Comparison of ENCODE assay signal across 8 mouse cellular contexts in the genomic region with DNA sequence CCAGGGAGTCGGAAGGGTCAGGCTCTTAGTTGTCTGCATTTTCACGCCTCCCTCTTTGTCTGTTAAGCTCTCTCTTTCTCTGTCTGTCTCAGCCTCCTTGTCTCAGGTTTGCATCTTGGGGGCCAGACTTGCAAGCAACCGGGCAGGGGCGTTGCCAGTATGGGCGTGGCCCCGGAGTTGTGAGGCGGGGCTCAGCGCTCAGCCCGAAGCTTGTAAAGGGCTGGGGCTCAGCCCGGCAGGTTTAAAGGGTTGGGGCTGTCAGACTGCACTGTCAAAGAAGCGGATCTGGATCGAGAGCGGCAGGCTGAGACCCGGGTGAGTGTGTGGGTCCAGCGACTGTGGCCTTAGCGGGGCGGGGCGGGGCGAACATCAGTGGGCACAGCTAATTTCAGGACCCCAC. TPM values are rescaled to one million over a fixed set of nuclear protein-coding genes. Genes with fewer than 3 reads are reported as not detected.
DNase-seq lines count a peak whose midpoint lies in the region; ATAC-seq lines count a peak whose summit lies in the region.

Cyp4f39 (plus strand) TSS at position 242 of the 400 bp plus-strand sequence.

- H3K4me2 ChIP-seq in kidney, embryonic 15.5 days = peak within 1 kb of the TSS; percentile 64
- peak within 1 kb of the TSS; percentile 58 for H3K4me2 ChIP-seq in liver, embryonic 11.5 days

- no peak within 1 kb of the TSS for H3K27ac ChIP-seq in kidney, embryonic 15.5 days
- H3K27ac ChIP-seq in liver, embryonic 11.5 days (ENCODE audit: low read depth, low read length) = no peak within 1 kb of the TSS

- 0 out of 2 replicates have a peak, but pooled peaks have one; percentile 40 for ATAC-seq in kidney, embryonic 15.5 days (replicated peaks; ENCODE audit: low FRiP score)
- peak; percentile 70; the same call in 1 of the 2 replicates for ATAC-seq in liver, embryonic 11.5 days (replicated peaks; ENCODE audit: low FRiP score)

- H3K4me3 ChIP-seq in kidney, embryonic 15.5 days (replicated peaks) = peak within 1 kb of the TSS; percentile 42
- H3K4me3 ChIP-seq in liver, embryonic 11.5 days (ENCODE audit: low read depth, low read length) = peak within 1 kb of the TSS; percentile 16

- H3K9ac ChIP-seq in kidney, embryonic 15.5 days = no peak within 1 kb of the TSS
- H3K9ac ChIP-seq in liver, embryonic 11.5 days (ENCODE audit: low read depth, low read length) = no peak within 1 kb of the TSS

- intact Hi-C loops in heart, postnatal 10 days (cut with DNase I) = no loop called here

- WGBS in kidney, embryonic 15.5 days = 2% methylated on average over 19 of the region's 19 CpGs
- WGBS in liver, embryonic 11.5 days = 5% methylated on average over 19 of the region's 19 CpGs

- no peaks in the 10 kb centered on the region for H3K9me3 ChIP-seq in kidney, embryonic 15.5 days (replicated peaks)
- H3K9me3 ChIP-seq in liver, embryonic 11.5 days (ENCODE audit: control insufficient read depth, low read length) = no peaks in the 10 kb centered on the region

- no peaks in the 10 kb centered on the region for H3K36me3 ChIP-seq in kidney, embryonic 15.5 days
- no peaks in the 10 kb centered on the region for H3K36me3 ChIP-seq in liver, embryonic 11.5 days (ENCODE audit: control insufficient read depth, insufficient read depth, low read length)

- peaks cover 9% of the 10 kb centered on the region for H3K4me1 ChIP-seq in kidney, embryonic 15.5 days
- peaks cover 4% of the 10 kb centered on the region for H3K4me1 ChIP-seq in liver, embryonic 11.5 days (replicated peaks; ENCODE audit: control insufficient read depth, insufficient read depth, low read length)

- DNase-seq in kidney, adult 18-20 months = no peak
- DNase-seq in embryo, embryonic 10.5 days (ENCODE audit: low spot score) = peak; percentile 61
- DNase-seq in heart, postnatal 10 days = peak; percentile 12 to 28
- peak; percentile 46 for DNase-seq in liver, embryonic 11.5 days (ENCODE audit: low spot score)
- peak; percentile 31 for DNase-seq in neural tube, embryonic 10.5 days (ENCODE audit: extremely low spot score, low spot score)
- peak; percentile 24 to 62 for DNase-seq in urinary bladder, postnatal 4 days (ENCODE audit: low spot score in 2 of 2)
- DNase-seq in frontal cortex, postnatal 25 days (ENCODE audit: low spot score in 2 of 2) = no peak

- peaks cover 22% of the 10 kb centered on the region for H3K27me3 ChIP-seq in kidney, embryonic 15.5 days
- H3K27me3 ChIP-seq in liver, embryonic 11.5 days (replicated peaks; ENCODE audit: control insufficient read depth, insufficient read depth, low read length) = peaks cover 13% of the 10 kb centered on the region; the same call in 1 of the 2 replicates

RNA-seq across cellular contexts. Expression of gene Cyp4f39, which starts in this region (rescaled TPM):
- polyA plus RNA-seq in kidney, embryonic 15.5 days (2015; fragmentation: Nextera tagmentation; extraction: Ambion mirVana) = 0.55 and 0.66 TPM in 2 replicates
- under 1 TPM; 0.24 to 0.74 TPM for total RNA-seq in heart, postnatal 10 days (2021)
- polyA plus RNA-seq in liver, embryonic 11.5 days (2014; fragmentation: Nextera tagmentation; extraction: Ambion mirVana) = 0.15 and 0.27 TPM in 2 replicates

Comparison
In these comparisons a context has a peak if more than half of its experiments do, and no peak if none do; other contexts are left out.
1. Peak in ATAC-seq, H3K4me3 ChIP-seq and H3K4me2 ChIP-seq in kidney, embryonic 15.5 days; RNA of the gene not detected or under 1 TPM.
2. Peak in DNase-seq in heart, postnatal 10 days; RNA of the gene not detected or under 1 TPM.
3. Peak in DNase-seq, ATAC-seq, H3K4me3 ChIP-seq and H3K4me2 ChIP-seq in liver, embryonic 11.5 days; RNA of the gene not detected or under 1 TPM.
4. DNase-seq: peak in embryo, embryonic 10.5 days (single experiment), neural tube, embryonic 10.5 days (single experiment) and urinary bladder, postnatal 4 days (2 of 2); none in kidney, adult 18-20 months (single experiment) and frontal cortex, postnatal 25 days (0 of 2).